Mouse (Mus musculus) MN1 (cell line): ENCODE measurements at regions not wholly inside any gene's neighbourhood (a gene's known extent, or its start where the extent isn't known, plus 50 kb on each side); places are given as distances from the start of the nearest gene placed in this dataset.
"Not testable (repeated sequence)": the region's sequence is repeated elsewhere in the genome, so short reads cannot be mapped to it uniquely, and the experiment has no call there.

ENCODE experiments used
- DNase-seq: peaks from one replicate; pipeline ENCODE4 v3.0.0-alpha.2; 2016; ENCODE audit warnings: low spot score

DNA sequence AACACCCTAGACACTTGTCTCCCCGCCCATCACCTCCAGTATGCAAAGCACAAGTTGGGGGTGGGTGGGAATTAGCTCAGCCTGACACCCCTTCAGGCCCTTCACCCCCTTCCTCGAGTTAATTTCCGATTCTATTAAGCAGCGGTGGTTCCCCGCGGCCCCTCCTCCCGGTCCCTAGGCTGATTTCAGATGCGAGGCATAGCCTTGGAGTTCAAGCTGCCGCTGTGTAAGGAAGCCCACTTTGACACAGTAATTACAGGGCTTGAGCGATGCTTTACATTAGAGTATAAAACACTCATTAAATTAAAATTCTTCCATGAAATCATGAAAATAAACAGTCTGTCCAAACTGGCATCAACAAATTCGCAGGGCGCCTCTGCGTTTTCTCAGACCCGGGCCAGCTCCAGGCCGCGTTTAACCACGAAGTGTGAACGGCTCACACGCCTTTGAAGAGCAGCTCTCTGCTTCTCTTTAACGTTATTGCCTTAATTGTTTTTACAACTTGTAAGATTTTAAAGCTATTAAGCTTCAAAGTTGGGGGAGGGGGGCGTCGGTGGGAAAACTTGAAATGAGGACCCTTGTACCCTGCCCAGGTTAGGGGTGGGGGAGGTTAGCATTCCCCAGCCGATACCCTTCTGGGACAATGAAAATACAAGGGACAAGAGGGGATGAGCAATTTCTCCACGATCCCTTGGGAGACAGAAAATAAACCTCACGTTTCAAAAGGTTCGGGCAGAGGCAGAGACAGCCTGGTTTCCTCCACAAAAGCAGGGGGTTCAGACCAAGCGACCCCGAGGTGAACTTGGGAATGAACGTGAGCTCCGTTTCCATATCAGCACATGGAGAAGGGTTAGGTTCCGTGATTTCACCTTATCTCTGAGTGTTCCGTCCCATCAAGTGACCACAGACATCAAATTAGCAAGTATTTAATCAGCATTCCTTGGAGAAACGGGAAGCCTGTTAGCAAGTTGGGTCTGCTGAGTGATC lies 114.4 kb downstream of the Dicer1 start:
- DNase-seq = no peak

DNA sequence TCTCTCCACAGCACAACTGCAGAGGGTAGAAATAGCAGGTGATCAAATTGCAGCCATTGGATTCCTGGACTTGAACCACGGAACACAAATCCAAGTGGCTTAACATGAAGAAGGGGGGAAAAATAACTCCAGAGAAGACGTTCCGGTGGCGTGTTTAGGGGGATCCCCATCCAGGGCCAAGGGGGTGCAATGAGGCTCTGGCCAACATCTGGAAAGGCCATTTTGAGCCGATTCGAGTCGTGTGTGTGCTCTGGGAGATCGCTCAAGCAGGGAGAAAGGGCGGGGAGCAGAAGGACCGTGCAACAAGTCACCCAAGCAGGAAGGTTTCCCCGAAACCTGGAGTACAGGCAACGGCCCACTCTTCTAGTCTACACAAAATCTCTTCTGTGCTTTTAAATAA lies 115.3 kb downstream of the Dicer1 start:
- no peak for DNase-seq

DNA sequence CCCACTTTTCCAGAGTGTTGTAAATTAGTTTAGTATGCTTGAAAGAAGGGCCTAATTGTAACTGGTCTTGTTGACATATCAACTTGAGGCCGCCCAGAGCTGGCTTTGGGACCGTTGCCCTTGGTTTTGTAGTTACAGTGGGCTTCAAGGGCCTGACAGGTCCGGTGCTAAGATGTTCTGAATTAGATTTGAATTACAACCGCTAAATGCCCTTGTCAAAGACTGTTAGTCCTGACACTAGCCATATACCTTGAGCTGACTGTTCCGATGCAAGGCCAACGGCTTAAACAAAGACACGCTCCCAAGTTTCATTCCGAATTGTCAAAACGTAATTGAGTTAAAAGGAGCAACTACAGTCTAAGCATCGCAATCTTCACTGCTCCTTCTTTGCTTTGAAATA lies 116.9 kb downstream of the Dicer1 start:
- DNase-seq = peak; percentile 20

DNA sequence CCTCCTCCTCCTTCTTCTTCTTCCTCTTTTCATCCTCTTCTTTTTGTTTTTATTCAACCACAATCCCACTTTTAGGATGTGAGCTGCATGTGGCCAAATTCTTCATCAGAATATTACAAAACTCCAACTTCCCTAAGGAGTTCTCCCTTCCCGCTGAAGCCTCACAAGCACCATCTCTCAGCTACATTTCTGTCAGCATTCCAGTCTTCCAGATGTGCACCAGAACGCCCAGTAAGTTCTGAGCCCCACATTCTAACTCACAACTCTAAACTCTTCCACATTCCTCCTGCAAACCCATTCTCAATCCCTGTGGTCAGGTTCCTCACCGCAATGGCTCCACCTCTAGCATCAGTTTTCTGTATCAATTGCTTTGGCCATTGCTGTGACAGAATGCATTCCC lies 121.2 kb downstream of the Dicer1 start:
- DNase-seq = no peak

DNA sequence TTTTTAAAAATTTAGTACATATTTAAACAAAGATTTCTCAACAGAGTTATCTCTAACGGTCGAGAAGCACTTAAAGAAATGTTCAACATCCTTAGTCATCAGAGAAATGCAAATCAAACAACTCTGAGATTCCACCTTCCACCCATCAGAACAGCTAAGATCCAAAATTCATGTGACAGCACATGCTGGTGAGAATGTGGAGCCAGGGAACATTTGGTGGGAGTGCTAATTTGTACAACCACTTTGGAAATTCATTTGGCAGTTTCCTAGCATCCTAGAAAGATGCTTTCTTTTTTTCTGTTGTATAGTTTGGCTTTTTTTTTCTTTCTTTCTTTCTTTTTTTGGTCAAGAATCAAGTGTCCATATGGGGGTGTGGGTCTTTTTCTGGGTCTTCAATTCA lies 122.3 kb downstream of the Dicer1 start:
- DNase-seq = no peak

DNA sequence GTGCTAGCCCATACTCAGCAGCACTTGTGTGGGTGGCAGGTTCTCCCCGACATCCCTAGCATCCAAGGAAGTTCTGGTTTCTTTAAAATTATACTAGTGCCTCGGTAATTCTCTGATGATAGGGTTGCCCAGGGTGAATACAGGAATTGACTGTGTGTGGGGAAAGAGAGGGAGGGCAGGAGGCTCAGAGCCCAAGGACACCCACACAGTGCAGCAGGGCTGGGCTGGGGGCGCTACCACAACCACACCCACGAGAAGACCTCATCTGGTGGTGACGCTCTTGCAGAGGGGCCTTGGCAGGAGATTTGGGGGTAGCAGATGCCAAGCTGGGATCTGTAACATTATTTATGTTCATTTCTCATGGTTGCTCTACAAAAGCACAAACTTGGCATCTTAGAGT lies 125.7 kb downstream of the Dicer1 start:
- DNase-seq = no peak

DNA sequence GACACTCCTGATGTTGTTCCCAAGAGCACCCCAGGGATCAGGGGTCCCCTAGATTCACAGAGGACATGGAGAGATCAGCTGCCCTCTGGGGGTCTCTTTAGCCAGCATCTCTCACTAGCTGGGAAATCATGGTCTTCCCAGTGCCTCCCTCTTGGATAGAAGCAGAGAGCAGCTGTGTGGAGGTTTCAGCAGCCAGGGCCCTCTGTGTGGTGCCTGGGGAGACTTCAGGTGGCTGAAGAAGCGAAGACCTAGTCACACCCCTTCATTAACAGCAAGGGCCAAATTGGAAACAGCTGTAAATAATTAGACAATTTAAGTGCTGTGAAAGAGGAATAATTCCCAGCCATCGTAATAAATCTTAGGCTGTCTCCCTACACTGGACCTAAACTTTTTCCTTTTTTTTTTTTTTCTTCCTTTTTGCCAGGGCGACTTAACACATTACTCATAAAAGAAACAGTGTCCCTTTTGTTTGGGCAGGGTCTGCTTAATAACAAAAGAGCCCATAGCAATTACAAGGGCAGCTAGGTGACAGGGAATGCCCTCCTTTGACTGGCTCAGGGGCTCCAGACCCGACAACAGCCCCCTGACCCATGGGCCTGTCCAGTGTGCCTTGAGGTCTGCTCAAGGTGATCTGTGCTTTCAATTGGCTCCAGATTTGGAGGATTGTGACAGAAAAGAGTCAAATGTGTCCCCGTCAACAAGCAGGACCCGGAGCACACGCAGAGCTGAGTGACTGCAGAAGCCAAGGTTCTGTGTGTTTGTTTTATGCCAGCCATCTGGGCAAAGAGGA lies 127.7 kb downstream of the Dicer1 start:
- DNase-seq = no peak

DNA sequence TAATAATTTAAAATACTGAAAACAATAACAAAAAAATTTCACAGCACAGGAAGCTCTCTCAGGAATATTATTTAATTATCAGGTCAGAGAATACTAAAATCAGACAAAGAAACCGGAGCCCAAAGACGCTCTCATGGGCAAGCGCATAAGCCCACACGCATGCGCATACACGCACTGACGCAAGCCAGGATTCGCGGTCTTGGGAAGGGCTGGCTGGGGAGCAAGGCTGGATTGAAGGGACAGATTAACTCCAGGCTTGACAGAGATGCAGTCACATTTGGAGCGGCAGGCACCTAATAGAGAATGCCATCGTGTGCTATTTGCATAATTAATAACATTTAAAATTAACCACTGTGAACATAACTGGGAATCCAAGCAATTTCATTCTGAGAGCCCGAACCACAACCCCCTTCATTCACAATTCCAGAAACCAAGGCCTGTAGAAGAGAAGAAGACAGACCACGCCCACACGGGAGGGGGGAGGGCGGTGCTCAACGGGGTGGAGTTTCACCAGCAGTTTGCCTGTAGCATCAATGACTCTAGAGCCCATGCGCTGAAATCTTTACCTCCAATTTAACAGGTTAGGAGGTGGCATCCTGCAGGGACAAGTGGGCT lies 134.5 kb downstream of the Dicer1 start:
- DNase-seq = no peak

DNA sequence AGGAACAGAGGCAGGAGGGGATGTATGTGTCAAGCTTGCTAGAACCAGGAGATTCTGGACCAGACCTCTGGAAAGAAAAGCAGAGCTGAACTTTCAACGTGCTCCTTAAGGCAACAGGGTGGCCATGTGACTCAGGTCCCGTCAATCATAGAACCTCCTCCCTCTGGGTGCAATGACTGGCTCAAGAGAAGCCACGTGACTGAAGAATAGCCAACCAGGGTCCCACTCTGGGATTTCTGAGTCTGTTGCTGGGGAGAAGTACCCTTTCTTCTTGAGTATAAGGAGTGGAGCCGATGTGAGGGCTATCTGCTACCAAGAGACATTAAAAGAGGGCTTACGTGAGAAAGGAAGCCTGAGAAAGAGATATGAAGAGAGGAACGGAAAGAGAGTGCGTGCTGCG lies 137.5 kb downstream of the Dicer1 start:
- DNase-seq = no peak

DNA sequence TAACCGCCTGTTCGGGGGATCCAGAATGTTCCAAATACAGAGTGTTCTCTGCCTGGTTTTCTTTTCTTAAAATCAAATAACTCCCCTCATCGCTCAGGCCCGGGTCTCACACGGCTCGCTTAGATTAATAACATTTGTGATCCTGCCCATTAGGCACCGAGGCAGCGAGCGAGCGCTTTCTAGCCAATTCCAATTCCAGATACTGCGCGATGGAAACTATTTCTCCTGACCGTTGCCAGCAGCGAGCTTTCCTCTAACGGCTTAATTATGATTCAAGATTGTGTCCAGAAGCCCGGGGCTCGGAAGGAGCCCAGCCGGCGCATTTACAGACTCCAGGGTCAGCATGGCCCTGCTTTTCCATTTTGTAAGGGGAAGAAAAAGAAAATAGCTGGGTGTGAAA lies 136.6 kb upstream of the Gsc start:
- DNase-seq = no peak

DNA sequence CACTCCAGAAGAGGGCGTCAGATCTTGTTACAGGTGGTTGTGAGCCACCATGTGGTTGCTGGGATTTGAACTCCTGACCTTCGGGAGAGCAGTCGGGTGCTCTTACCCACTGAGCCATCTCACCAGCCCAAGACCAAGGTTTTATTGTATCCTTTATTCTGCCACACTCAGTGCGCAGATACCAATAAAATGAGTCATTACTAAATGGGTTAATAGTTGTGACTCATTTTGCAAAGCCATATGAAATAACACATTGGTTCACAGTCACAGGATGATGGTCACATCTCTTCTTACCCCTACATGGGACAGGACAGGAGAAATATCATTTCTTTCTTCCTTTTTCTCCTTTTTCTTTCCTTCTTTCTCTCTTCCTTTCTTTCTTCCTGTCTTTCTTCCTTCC lies 135.8 kb upstream of the Gsc start:
- not testable (repeated sequence) for DNase-seq

DNA sequence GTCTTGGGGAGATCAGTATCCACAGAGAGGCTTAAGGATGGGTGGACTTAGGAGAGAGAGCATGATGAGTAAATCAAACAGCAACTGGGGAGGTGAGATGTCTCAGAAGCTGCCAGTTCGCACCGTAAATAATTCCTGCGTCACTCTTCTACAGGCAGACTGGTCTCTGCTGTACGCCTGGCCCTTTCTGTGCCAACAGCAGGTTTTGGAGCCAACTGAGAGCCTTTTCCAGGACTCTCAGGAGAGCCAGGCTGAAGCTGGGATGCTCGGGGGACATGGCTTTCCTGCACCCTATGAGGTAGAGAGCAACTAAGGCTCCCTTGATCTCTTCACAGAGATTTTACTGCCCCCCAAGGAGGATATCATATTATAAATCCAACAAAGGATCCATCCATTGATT lies 134.3 kb upstream of the Gsc start:
- DNase-seq = no peak

DNA sequence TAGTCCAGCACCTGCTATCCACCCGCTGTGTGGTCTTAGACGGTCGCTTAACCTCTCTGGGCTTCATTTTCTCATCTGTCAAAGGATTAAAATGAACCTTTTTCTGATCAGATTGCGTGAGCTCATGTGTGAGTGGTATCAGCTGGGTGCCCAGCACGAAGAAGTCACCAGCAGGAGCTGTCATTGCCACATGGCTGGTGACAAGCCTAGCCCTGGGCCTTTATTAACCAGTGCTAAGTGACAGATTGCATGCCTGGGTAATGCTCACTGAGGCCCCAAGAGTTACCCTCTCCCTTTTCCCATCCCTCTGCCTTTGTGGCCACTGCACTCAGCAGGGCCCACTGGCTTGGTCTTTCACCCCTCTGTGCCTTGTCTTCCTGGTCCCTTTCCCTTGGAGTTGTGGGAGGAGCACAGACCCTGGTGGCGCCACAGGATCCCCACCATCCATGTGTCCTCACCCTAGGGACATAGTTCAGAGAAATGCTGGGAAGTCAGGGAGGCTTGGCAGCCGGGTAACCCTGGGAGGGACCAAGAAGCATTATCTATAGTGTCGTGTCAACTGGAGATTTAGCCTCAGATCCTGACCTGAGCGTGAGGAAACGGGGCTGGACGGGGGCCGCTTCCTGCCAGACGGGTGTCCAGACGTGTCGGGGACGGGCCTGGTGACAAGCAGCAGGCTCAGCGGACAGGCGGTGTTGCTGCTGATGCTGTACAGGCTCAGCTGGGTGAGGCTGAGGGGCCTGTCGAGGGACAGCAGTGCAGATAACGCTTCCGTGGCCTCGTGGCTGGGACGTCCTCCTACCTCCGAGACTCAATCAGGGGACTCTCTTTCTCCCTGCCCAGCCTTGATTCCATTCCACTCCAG lies 132.6 kb upstream of the Gsc start:
- no peak for DNase-seq

DNA sequence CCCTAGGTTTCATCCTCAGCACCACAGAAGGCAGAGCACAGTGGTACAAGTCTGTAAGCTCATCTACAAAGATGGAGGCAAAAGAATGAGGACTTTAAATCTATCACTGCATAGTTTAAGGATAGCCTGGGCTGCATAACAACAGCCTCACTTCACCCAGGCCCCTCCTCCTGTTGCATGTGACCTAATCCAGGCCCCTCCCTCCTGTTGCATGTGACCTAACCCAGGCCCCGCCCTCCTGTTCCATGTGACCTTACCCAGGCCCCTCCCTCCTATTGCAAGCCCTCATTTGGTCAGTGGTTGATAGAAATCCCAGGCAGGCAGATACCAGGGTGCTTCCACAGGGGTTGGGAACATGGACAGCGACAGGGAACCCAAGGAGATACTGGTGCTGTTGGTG lies 124.9 kb upstream of the Gsc start:
- DNase-seq = no peak

DNA sequence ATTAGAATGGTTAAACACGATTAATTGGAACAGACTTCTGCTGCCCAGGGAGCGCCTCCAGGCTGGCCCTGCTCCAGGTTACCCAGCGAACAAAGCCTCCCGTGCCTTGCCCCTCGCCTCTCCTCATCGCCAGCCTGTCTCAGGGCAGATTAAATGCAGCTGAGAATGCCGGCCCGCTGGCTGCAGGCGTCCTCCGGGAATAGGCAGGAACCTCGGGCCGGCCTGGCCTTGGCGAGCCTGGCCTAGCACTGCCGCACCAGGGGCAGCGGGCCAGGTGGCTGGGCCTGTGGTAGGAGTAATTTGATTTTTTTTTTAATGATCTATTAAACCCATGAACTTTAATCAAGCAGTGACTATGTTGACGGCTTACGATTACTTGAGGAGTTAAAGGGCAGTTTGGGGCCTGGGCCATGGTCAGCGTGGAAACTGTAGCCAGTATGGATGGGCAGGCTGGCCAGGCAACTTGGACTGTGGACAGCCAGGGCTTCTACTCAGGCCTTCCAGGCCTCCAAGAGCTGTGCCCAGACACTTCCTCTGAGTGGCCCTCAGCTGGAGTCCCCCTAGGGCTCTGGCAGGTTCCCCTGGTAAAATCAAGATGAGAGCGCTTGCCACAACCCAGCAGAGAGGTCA lies 120.5 kb upstream of the Gsc start:
- DNase-seq = peak; percentile 65

DNA sequence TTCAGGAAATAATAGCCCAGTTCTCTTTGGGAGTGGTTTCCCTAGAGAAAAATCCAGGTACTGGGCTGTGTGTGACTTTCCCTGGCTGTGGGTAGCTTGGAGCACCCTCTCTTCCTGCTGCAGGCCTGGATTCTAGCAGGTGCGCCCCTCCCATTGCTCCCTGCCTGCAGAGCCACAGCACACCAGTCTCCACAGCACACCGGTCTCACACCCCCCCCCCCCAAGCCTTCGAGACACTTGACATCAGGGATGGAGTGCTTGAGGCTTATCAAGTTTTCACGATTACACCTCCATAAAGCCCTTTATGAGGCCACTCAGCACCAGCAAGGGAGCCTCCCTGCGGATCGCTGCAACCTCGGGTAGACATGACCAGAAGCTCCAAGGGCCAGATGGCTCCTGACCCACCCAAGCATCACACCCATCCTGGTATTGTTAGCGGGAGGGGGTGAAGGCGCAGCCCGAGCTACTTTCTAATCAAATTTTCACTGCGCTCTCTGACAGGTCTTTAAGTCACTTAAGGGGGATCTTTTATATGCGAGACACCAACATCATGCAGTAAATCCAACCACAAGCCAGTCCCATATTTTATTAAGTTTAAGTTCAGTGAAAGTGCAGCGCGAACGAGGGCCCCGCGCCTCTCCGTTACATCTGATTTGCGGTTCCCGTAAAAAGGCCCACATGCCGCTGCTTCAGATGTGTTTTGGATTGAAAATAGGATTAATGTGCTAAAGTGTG lies 119.8 kb upstream of the Gsc start:
- peak; percentile 6 for DNase-seq

DNA sequence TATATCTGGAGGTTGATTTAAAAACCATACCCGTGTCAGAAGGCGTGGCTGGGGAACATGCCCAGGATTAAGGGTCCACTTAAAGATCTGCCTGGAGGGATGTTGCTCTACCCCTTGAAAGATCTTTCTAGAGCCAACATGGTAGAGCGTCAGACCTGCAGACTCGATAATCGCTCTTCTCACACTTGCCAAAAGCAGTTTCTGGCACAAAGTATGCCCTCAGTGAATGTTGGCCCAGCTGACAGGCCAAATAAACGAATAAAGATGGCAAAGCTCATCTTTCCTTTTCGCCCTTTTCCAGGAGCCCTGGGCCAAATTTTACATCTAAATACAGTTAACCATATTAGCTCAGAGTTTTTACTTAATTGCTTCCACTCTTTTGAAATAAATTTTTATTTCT lies 118.4 kb upstream of the Gsc start:
- no peak for DNase-seq

DNA sequence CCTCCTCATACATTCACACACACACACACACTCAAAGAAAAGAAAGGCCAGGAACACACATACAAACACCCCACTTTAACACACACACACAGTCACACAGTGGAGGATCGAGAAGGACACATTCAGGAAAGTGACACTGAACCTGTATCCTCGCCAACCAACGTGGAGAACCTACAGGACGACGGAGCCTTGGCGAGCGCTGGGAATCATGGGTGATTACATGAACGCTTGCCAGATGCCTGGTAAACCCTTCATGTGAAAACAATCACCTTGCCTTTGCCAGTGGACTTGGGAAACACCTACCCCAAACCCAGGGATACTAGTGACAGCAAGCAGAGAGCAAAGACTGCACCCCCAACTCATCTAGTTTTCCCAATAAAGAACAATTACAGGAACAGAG lies 117.2 kb upstream of the Gsc start:
- no peak for DNase-seq

DNA sequence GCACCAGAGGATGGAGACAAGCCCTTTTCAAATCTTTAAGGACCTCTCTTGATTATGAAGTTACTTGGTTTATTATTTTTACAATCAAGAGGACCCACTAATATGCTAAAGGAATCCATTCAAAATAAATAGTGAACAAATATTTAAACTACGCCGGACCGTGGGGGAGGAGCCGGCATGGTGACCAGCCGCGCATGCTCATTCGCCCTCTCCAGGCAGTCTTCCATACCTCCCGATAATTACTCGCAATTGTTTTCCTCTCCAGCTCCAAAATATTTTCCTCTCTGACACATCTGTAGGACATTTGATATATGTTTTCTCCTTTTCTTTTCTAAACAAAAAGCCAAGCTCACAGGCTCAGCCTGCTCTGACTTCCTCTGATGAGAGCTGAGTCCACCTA lies 111.3 kb upstream of the Gsc start:
- DNase-seq = no peak

DNA sequence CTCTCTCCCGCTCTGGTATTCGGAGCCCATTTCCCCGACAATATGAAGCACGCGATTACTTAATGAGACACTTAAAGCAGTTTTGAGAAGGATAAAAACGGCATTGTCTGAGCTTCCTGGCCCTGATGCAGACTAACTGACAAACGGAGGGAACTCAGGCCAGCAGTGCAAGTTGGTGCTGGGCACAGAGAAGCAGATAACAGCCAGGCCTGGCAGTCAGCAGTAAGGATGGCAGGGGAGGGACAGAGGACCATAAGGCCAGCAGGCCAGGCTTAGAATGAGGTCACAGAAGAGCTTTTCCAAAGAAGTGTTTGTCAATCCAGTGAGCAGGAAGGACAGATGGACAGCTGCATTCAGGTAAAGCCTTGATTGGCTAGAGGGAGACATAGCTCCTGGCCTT lies 107.7 kb upstream of the Gsc start:
- DNase-seq = no peak

DNA sequence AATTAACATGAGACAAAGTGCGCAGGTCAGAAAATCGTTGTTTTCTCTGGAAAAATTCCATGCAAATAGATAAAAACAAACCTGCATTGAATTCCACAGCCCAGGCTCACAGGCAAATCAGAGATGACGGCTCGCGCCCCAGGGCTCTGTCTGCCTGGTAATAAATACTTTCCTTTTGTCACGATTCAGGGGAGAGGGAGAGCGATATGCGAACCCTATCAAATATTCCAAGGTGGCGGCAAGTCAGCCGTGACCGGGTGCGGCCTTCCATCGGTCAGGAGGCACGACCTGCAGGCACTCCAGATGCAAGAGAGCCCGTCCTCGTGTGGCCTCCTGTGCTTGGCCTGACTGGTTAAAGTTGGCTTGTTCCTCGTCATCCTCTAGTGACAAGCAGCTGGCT lies 94.5 kb upstream of the Gsc start:
- no peak for DNase-seq
